Mouse (Mus musculus) heart, embryonic 11.5 days (tissue): ENCODE measurements at regions not wholly inside any gene's neighbourhood (a gene's known extent, or its start where the extent isn't known, plus 50 kb on each side); places are given as distances from the start of the nearest gene placed in this dataset.
A peak's percentile ranks its signal among the peaks of the same experiment; 100 is the strongest.
"Not testable (repeated sequence)": the region's sequence is repeated elsewhere in the genome, so short reads cannot be mapped to it uniquely, and the experiment has no call there.

Source experiments
- ATAC-seq: fragments of 200-750 bp; cut with Nextera tagmentation; replicated peaks from 2 replicates; pipeline ENCODE4 v1.8.0; 2017; ENCODE audit warnings: moderate library complexity; ENCODE audit not compliant: insufficient number of reproducible peaks, low FRiP score, low TSS enrichment
- H3K27ac ChIP-seq: fragments of 300-500 bp; sonication (generic); 2 replicates; pipeline ENCODE4 v1.5.1; 2014; ENCODE audit warnings: mild to moderate bottlenecking, low read depth, low read length
- H3K27me3 ChIP-seq: fragments of 300-500 bp; sonication (generic); 2 replicates; pipeline ENCODE4 v1.6.1; 2014; ENCODE audit warnings: mild to moderate bottlenecking, low read length, mixed read lengths; ENCODE audit not compliant: control insufficient read depth, insufficient read depth
- H3K36me3 ChIP-seq: fragments of 300-500 bp; sonication (generic); 2 replicates; pipeline ENCODE4 v1.6.1; 2014; ENCODE audit warnings: mild to moderate bottlenecking, low read length, moderate library complexity, mixed read lengths; ENCODE audit not compliant: control insufficient read depth, insufficient read depth
- H3K4me1 ChIP-seq: fragments of 300-500 bp; sonication (generic); 2 replicates; pipeline ENCODE4 v1.6.1; 2014; ENCODE audit warnings: low read length; ENCODE audit not compliant: control insufficient read depth, insufficient read depth
- H3K4me2 ChIP-seq: fragments of 300-500 bp; sonication (generic); 2 replicates; pipeline ENCODE4 v1.6.1; 2014; ENCODE audit warnings: mild to moderate bottlenecking, moderate library complexity
- H3K4me3 ChIP-seq: fragments of 300-500 bp; sonication (generic); 2 replicates; pipeline ENCODE4 v1.5.1; 2014; ENCODE audit warnings: low read depth, low read length
- H3K9ac ChIP-seq: fragments of 300-500 bp; sonication (generic); 2 replicates; pipeline ENCODE4 v1.6.1; 2014; ENCODE audit warnings: mild to moderate bottlenecking, low read depth, low read length, moderate library complexity
- H3K9me3 ChIP-seq: fragments of 300-500 bp; sonication (generic); replicated peaks from 2 replicates; pipeline ENCODE4 v1.6.1; 2016; ENCODE audit warnings: low read length; ENCODE audit not compliant: control insufficient read depth
- WGBS: fragments of 180-500 bp; shearing (Covaris S2); extraction: QIAGEN DNeasy Blood & Tissue Kit; methylation state at CpG from one replicate; pipeline ENCODE4 v1.1.7; 2014; ENCODE audit not compliant: insufficient replicate concordance; 5-methylcytosine and 5-hydroxymethylcytosine counted together

DNA sequence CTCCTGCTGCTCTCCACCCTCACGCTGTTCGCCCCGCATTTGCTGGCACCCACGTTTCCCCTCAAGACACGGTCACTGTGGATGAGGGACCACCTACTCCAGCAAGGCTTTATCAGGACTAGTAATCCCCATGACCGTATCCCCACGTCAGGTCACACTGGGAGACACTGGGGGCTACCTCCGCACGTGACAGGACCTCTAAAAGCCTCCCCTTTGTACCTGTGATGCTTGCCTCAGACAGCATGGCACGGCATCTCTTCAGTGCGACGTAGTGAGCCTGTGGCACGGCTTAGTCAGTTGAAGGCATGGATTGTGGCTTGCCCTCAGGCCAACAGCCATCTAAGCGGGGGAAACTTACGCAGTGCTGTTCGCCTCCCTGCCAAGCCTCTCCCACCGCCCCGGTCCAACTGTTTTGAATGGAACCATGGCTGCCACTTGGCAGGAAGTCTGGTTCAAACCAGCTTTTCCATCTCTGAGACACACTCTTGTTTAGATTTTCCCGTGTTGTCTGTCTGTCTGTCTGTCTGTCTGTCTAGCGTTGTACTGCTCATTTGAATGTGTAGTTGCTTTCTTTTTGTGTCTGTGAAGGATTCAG lies 79.0 kb upstream of the Klf14 start:
- no peak overlapping the region for H3K9ac ChIP-seq
- H3K4me1 ChIP-seq: peaks cover under 1% of the 10 kb centered on the region; the same call in 1 of the 2 replicates
- H3K9me3 ChIP-seq: no peaks in the 10 kb centered on the region
- H3K27me3 ChIP-seq: no peaks in the 10 kb centered on the region
- peak overlapping the region; percentile 31 for H3K4me2 ChIP-seq
- ATAC-seq: no peak
- WGBS: 67% methylated on average over 20 of the region's 20 CpGs
- no peak overlapping the region for H3K27ac ChIP-seq
- H3K36me3 ChIP-seq: no peaks in the 10 kb centered on the region
- no peak overlapping the region for H3K4me3 ChIP-seq

DNA sequence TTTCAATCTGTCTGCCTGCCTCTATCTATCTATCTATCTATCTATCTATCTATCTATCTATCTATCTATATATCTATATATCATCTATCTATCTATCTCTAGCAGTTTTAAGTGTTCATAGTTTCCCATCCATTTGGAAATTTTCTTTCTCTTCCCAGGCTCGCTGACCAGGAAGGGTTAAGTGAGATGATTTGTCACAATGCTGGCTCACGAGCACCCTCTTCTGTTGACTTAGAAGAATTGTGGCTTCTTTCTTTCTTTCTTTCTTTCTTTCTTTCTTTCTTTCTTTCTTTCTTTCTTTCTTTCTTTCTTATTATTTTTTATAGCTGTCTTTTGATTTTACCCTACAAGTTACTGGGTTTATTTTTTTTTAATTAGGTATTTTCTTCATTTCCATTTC lies 79.6 kb upstream of the Klf14 start:
- H3K27me3 ChIP-seq, H3K9ac ChIP-seq, ATAC-seq, H3K27ac ChIP-seq, H3K4me2 ChIP-seq, H3K36me3 ChIP-seq, H3K9me3 ChIP-seq, H3K4me3 ChIP-seq, H3K4me1 ChIP-seq: not testable (repeated sequence)
- WGBS: 6% methylated on average over 2 of the region's 2 CpGs

DNA sequence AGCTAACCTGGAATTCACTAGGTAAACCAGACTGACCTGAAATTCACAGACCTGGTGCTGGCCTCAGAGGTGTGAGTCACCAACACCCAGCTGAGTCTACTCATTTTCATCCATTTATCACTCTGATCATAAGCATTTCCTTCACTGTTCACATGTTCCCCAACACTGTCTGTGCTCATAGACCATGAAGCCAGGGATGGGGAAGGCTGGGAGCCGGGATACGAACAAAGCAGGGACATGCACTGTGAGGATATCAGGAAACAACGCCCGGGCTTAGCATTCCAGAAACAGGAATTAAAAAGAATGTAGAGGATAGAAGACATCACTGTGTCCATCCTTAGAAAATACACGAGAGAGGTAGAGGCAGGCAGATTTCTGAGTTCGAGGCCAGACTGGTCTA lies 80.6 kb upstream of the Klf14 start:
- no peaks in the 10 kb centered on the region for H3K4me1 ChIP-seq
- H3K27ac ChIP-seq: no peak overlapping the region
- H3K9ac ChIP-seq: no peak overlapping the region
- ATAC-seq: no peak
- 69% methylated on average over 6 of the region's 6 CpGs for WGBS
- H3K36me3 ChIP-seq: no peaks in the 10 kb centered on the region
- no peaks in the 10 kb centered on the region for H3K9me3 ChIP-seq
- no peaks in the 10 kb centered on the region for H3K27me3 ChIP-seq
- H3K4me2 ChIP-seq: no peak overlapping the region
- no peak overlapping the region for H3K4me3 ChIP-seq

GRCm38 (mm10) chr6:31040783-31041182 lies 81.9 kb upstream of the Klf14 start:
- Histone ChIP-seq H3K9ac (no peak overlapping the region), H3K4me1 (no peaks in the 10 kb centered on the region), H3K36me3 (no peaks in the 10 kb centered on the region), H3K4me3 (no peak overlapping the region), H3K27ac (no peak overlapping the region), H3K9me3 (no peaks in the 10 kb centered on the region), H3K27me3 (no peaks in the 10 kb centered on the region), H3K4me2 (no peak overlapping the region)
- WGBS: 81% methylated on average over 6 of the region's 6 CpGs
- no peak for ATAC-seq

GRCm38 (mm10) chr6:31043368-31043767 lies 84.5 kb upstream of the Klf14 start:
- no peak for ATAC-seq
- Histone ChIP-seq H3K9me3 (no peaks in the 10 kb centered on the region), H3K4me1 (no peaks in the 10 kb centered on the region), H3K36me3 (no peaks in the 10 kb centered on the region), H3K27ac (no peak overlapping the region), H3K27me3 (no peaks in the 10 kb centered on the region), H3K9ac (no peak overlapping the region), H3K4me3 (no peak overlapping the region), H3K4me2 (no peak overlapping the region)
- WGBS: 91% methylated on average over 4 of the region's 4 CpGs

DNA sequence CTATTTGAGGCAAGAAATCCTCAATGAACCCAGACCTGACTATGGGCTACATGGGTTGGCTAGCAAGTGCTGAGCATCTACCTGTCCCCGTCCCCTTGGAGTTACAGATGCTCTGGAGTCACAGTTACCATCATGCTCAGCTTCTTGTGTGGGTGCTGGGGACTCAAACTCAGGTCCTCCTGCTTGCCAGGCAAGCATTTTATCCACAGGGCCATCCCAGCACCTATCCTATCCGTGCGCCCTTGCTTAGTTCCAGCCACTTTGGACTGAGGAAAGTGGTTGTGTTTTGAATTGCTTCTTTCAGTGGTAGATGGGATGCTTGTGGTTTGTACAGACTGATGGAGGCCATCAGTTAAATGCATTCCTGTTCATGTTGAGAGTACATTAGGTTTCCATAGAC lies 85.0 kb upstream of the Klf14 start:
- Histone ChIP-seq H3K4me2 (no peak overlapping the region), H3K4me3 (no peak overlapping the region), H3K27me3 (no peaks in the 10 kb centered on the region), H3K36me3 (no peaks in the 10 kb centered on the region), H3K9ac (no peak overlapping the region), H3K9me3 (no peaks in the 10 kb centered on the region), H3K4me1 (no peaks in the 10 kb centered on the region), H3K27ac (no peak overlapping the region)
- ATAC-seq: no peak
- WGBS: 87% methylated on average over 3 of the region's 3 CpGs

GRCm38 (mm10) chr6:31046197-31046596 lies 87.3 kb upstream of the Klf14 start:
- no peak for ATAC-seq
- Histone ChIP-seq H3K27me3 (no peaks in the 10 kb centered on the region), H3K4me3 (no peak overlapping the region), H3K9me3 (no peaks in the 10 kb centered on the region), H3K4me2 (no peak overlapping the region), H3K9ac (no peak overlapping the region), H3K4me1 (no peaks in the 10 kb centered on the region), H3K27ac (no peak overlapping the region), H3K36me3 (no peaks in the 10 kb centered on the region)
- 58% methylated on average over 3 of the region's 3 CpGs for WGBS

- Histone ChIP-seq H3K36me3 (no peaks in the 10 kb centered on the region), H3K27ac (no peak overlapping the region), H3K9me3 (no peaks in the 10 kb centered on the region), H3K4me3 (no peak overlapping the region), H3K4me2 (no peak overlapping the region), H3K9ac (no peak overlapping the region), H3K27me3 (no peaks in the 10 kb centered on the region), H3K4me1 (0 out of 2 replicates have a peak, but pooled peaks cover 3% of the 10 kb centered on the region)
- no peak for ATAC-seq
- WGBS: 66% methylated on average over 11 of the region's 11 CpGs
Observed at GRCm38 (mm10) chr6:31048920-31049576, 90.2 kb upstream of the Klf14 start.

DNA sequence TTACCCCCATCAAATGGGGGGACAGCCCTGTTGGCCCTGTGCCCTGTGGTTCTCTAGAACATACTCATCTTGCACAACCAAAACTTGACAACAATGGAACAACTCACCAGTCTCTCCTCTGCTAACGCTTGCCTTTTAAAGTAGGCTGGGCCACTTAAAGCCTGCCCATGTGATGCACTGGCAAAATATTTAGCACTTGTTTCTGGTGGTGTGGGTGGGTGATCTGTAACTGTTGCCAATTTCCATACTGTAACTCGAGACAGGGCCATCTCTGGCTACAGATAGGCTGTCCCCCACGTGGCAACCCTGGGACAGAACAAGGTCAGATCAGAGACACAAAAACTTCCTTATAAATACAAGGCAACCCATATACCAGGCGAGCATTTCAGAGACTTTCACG lies 92.0 kb upstream of the Klf14 start:
- Histone ChIP-seq H3K9me3 (no peaks in the 10 kb centered on the region), H3K27ac (no peak overlapping the region), H3K27me3 (no peaks in the 10 kb centered on the region), H3K4me3 (no peak overlapping the region), H3K4me2 (no peak overlapping the region), H3K4me1 (0 out of 2 replicates have a peak, but pooled peaks cover 3% of the 10 kb centered on the region), H3K36me3 (no peaks in the 10 kb centered on the region), H3K9ac (no peak overlapping the region)
- no peak for ATAC-seq
- 57% methylated on average over 5 of the region's 5 CpGs for WGBS
